Mouse (Mus musculus): Measurements from ENCODE around the gene Izumo2. TPM values are rescaled to one million over a fixed set of nuclear protein-coding genes. Genes with fewer than 3 reads are reported as not detected.
A peak's percentile ranks its signal among the peaks of the same experiment; 100 is the strongest.
"Not testable (repeated sequence)": the region's sequence is repeated elsewhere in the genome, so short reads cannot be mapped to it uniquely, and the experiment has no call there.

Izumo2 gene
- polyA plus RNA-seq, 1 experiment from 2014 or later, result not detected

- ATAC-seq, result no peak
- no peak overlapping the region for H3K9ac ChIP-seq (ENCODE audit: low read length)
- H3K27me3 ChIP-seq (replicated peaks; ENCODE audit: control insufficient read depth, insufficient read depth, low read length), result no peaks in the 10 kb centered on the region
- no peak overlapping the region for H3K4me3 ChIP-seq (ENCODE audit: low read depth, low read length)
- H3K9me3 ChIP-seq (replicated peaks; ENCODE audit: control insufficient read depth, low read length), result no peaks in the 10 kb centered on the region
- no peaks in the 10 kb centered on the region for H3K36me3 ChIP-seq (ENCODE audit: control insufficient read depth, insufficient read depth, low read length)
- H3K4me2 ChIP-seq (ENCODE audit: low read length), result no peak overlapping the region
- H3K27ac ChIP-seq (ENCODE audit: low read depth, low read length), result no peak overlapping the region
- no peak for DNase-seq (ENCODE audit: low spot score)
- H3K4me1 ChIP-seq (ENCODE audit: control insufficient read depth, insufficient read depth, low read length), result no peaks in the 10 kb centered on the region
Measured at GRCm38 (mm10) chr7:44706322-44706721, 2.2 kb upstream of the Izumo2 start.

GRCm38 (mm10) chr7:44707169-44707675 is 1.3 kb upstream of the Izumo2 start:
- 94% methylated on average over 5 of the region's 5 CpGs for WGBS
- DNase-seq (ENCODE audit: low spot score), result no peak

GRCm38 (mm10) chr7:44708093-44708492 is 449 bp upstream of the Izumo2 start:
- not testable (repeated sequence) for H3K9me3 ChIP-seq (replicated peaks; ENCODE audit: control insufficient read depth, low read length); H3K27me3 ChIP-seq (replicated peaks; ENCODE audit: control insufficient read depth, insufficient read depth, low read length); DNase-seq (ENCODE audit: low spot score); H3K4me2 ChIP-seq (ENCODE audit: low read length); H3K27ac ChIP-seq (ENCODE audit: low read depth, low read length); H3K4me3 ChIP-seq (ENCODE audit: low read depth, low read length); H3K36me3 ChIP-seq (ENCODE audit: control insufficient read depth, insufficient read depth, low read length); ATAC-seq; H3K9ac ChIP-seq (ENCODE audit: low read length); H3K4me1 ChIP-seq (ENCODE audit: control insufficient read depth, insufficient read depth, low read length)
- 81% methylated on average over 6 of the region's 6 CpGs for WGBS

More at GRCm38 (mm10) chr7:44707169-44707675, 1.3 kb upstream of the Izumo2 start:
- H3K36me3 ChIP-seq (ENCODE audit: control insufficient read depth, insufficient read depth, low read length), result no peaks in the 10 kb centered on the region
- H3K27me3 ChIP-seq (replicated peaks; ENCODE audit: control insufficient read depth, insufficient read depth, low read length), result no peaks in the 10 kb centered on the region
- no peak overlapping the region for H3K4me2 ChIP-seq (ENCODE audit: low read length)
- no peak overlapping the region for H3K9ac ChIP-seq (ENCODE audit: low read length)
- no peak for ATAC-seq
- no peaks in the 10 kb centered on the region for H3K9me3 ChIP-seq (replicated peaks; ENCODE audit: control insufficient read depth, low read length)
- H3K4me1 ChIP-seq (ENCODE audit: control insufficient read depth, insufficient read depth, low read length), result no peaks in the 10 kb centered on the region
- H3K4me3 ChIP-seq (ENCODE audit: low read depth, low read length), result no peak overlapping the region
- H3K27ac ChIP-seq (ENCODE audit: low read depth, low read length), result no peak overlapping the region

DNA sequence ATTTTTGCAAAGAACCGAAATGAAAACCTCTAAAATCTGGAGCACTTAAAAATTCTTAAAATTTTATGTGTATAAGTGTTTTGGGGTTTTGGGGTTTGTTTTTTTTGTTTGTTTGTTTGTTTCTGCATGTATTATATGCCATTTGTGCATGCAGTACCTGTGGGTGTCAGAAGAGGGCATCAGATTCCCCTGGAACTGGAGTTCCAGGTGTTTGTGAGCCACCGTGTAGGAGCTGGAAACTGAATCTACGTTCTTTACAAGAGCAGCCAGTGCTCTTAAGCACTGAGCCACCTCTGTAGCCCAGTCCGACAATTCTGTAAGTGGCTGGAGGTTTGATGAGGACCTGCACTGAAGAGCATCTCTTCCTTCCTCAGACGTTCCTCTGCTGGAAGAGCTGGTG is 1.3 kb downstream of the Izumo2 start:
- 82% methylated on average over 5 of the region's 5 CpGs for WGBS

GRCm38 (mm10) chr7:44722058-44722457 is 13.5 kb downstream of the Izumo2 start:
- ATAC-seq (no peak), DNase-seq (ENCODE audit: low spot score) (no peak)
- Histone ChIP-seq H3K4me3 (ENCODE audit: low read depth, low read length) (no peak overlapping the region), H3K9me3 (replicated peaks; ENCODE audit: control insufficient read depth, low read length) (no peaks in the 10 kb centered on the region), H3K9ac (ENCODE audit: low read length) (no peak overlapping the region), H3K36me3 (ENCODE audit: control insufficient read depth, insufficient read depth, low read length) (no peaks in the 10 kb centered on the region), H3K4me1 (ENCODE audit: control insufficient read depth, insufficient read depth, low read length) (no peaks in the 10 kb centered on the region), H3K27me3 (replicated peaks; ENCODE audit: control insufficient read depth, insufficient read depth, low read length) (no peaks in the 10 kb centered on the region), H3K27ac (ENCODE audit: low read depth, low read length) (no peak overlapping the region), H3K4me2 (ENCODE audit: low read length) (no peak overlapping the region)
- 84% methylated on average over 5 of the region's 5 CpGs for WGBS

More for the DNA sequence above, 1.3 kb downstream of the Izumo2 start:
- Histone ChIP-seq H3K4me1 (ENCODE audit: control insufficient read depth, insufficient read depth, low read length) (no peaks in the 10 kb centered on the region), H3K9me3 (replicated peaks; ENCODE audit: control insufficient read depth, low read length) (no peaks in the 10 kb centered on the region), H3K4me2 (ENCODE audit: low read length) (no peak overlapping the region), H3K36me3 (ENCODE audit: control insufficient read depth, insufficient read depth, low read length) (no peaks in the 10 kb centered on the region), H3K9ac (ENCODE audit: low read length) (no peak overlapping the region), H3K27me3 (replicated peaks; ENCODE audit: control insufficient read depth, insufficient read depth, low read length) (no peaks in the 10 kb centered on the region), H3K4me3 (ENCODE audit: low read depth, low read length) (no peak overlapping the region), H3K27ac (ENCODE audit: low read depth, low read length) (no peak overlapping the region)
- ATAC-seq (no peak), DNase-seq (ENCODE audit: low spot score) (no peak)

- Histone ChIP-seq H3K27me3 (replicated peaks; ENCODE audit: control insufficient read depth, insufficient read depth, low read length) (no peaks in the 10 kb centered on the region), H3K9ac (ENCODE audit: low read length) (no peak overlapping the region), H3K4me2 (ENCODE audit: low read length) (no peak overlapping the region), H3K9me3 (replicated peaks; ENCODE audit: control insufficient read depth, low read length) (no peaks in the 10 kb centered on the region), H3K4me1 (ENCODE audit: control insufficient read depth, insufficient read depth, low read length) (no peaks in the 10 kb centered on the region), H3K4me3 (ENCODE audit: low read depth, low read length) (no peak overlapping the region), H3K36me3 (ENCODE audit: control insufficient read depth, insufficient read depth, low read length) (no peaks in the 10 kb centered on the region), H3K27ac (ENCODE audit: low read depth, low read length) (no peak overlapping the region)
- ATAC-seq (no peak), DNase-seq (ENCODE audit: low spot score) (peak; percentile 49)
- 22% methylated on average over 7 of the region's 7 CpGs for WGBS
Measured at GRCm38 (mm10) chr7:44724316-44724715, 15.8 kb downstream of the Izumo2 start.

GRCm38 (mm10) chr7:44726343-44726742 is 17.8 kb downstream of the Izumo2 start:
- H3K36me3 ChIP-seq (ENCODE audit: control insufficient read depth, insufficient read depth, low read length), result no peaks in the 10 kb centered on the region
- no peak overlapping the region for H3K4me3 ChIP-seq (ENCODE audit: low read depth, low read length)
- no peak overlapping the region for H3K4me2 ChIP-seq (ENCODE audit: low read length)
- no peaks in the 10 kb centered on the region for H3K27me3 ChIP-seq (replicated peaks; ENCODE audit: control insufficient read depth, insufficient read depth, low read length)
- ATAC-seq (no peak), DNase-seq (ENCODE audit: low spot score) (no peak)
- H3K9me3 ChIP-seq (replicated peaks; ENCODE audit: control insufficient read depth, low read length), result no peaks in the 10 kb centered on the region
- no peak overlapping the region for H3K9ac ChIP-seq (ENCODE audit: low read length)
- no peaks in the 10 kb centered on the region for H3K4me1 ChIP-seq (ENCODE audit: control insufficient read depth, insufficient read depth, low read length)
- H3K27ac ChIP-seq (ENCODE audit: low read depth, low read length), result no peak overlapping the region
- WGBS, result 84% methylated on average over 6 of the region's 6 CpGs

- H3K9ac ChIP-seq (ENCODE audit: low read length), result no peak overlapping the region
- 65% methylated on average over 5 of the region's 5 CpGs for WGBS
Measured at GRCm38 (mm10) chr7:44727151-44727550, 18.6 kb downstream of the Izumo2 start.

DNA sequence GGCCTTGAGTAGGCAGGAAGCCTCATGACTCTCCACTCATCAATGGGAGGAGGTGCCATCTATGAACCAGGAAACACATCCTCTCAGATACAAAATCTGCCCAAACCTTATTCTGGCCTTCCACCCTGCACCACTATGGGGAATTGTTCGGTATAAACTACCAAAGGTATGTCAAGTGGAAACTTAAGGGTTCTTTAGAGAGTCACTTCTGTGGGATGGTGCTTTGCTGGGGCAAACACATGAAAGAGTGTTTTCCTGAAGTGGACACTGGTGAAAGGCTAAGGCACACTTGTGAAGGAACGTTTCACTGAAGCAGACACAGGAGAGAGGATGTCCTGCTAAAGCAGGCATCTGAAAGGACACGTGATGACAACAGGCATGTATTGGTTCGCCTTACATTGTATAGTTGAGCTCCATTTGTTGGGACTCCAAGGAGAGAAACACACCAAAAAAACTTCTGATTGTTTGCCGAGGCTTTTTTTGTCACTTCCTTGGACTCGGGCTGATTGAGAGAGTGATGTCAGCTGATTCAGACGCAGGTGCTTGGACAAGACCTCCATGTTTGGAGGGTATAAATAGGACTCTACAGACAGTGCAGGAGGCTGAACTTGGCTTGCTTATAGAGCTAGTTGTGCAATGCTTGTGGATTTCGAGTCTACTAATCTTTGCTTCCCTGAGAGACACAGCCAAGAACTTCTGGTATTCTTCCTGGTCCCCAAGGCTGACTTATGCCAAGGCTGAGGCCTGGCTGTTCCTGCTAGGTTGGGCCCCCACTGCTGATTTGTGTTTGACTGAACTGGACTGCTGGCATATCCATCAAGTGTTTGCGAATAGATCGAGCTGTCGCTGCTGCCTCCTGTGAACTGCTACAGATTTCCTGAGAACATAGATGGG is 19.8 kb downstream of the Izumo2 start:
- Histone ChIP-seq H3K4me3 (ENCODE audit: low read depth, low read length) (no peak overlapping the region), H3K27ac (ENCODE audit: low read depth, low read length) (no peak overlapping the region), H3K9ac (ENCODE audit: low read length) (no peak overlapping the region), H3K4me1 (ENCODE audit: control insufficient read depth, insufficient read depth, low read length) (no peaks in the 10 kb centered on the region), H3K9me3 (replicated peaks; ENCODE audit: control insufficient read depth, low read length) (no peaks in the 10 kb centered on the region), H3K4me2 (ENCODE audit: low read length) (no peak overlapping the region), H3K36me3 (ENCODE audit: control insufficient read depth, insufficient read depth, low read length) (no peaks in the 10 kb centered on the region), H3K27me3 (replicated peaks; ENCODE audit: control insufficient read depth, insufficient read depth, low read length) (no peaks in the 10 kb centered on the region)
- 85% methylated on average over 11 of the region's 11 CpGs for WGBS
- DNase-seq (ENCODE audit: low spot score), result no peak
- no peak for ATAC-seq

More at GRCm38 (mm10) chr7:44727151-44727550, 18.6 kb downstream of the Izumo2 start:
- no peaks in the 10 kb centered on the region for H3K9me3 ChIP-seq (replicated peaks; ENCODE audit: control insufficient read depth, low read length)
- no peak overlapping the region for H3K4me3 ChIP-seq (ENCODE audit: low read depth, low read length)
- H3K4me2 ChIP-seq (ENCODE audit: low read length), result no peak overlapping the region
- no peaks in the 10 kb centered on the region for H3K27me3 ChIP-seq (replicated peaks; ENCODE audit: control insufficient read depth, insufficient read depth, low read length)
- no peak for ATAC-seq
- H3K36me3 ChIP-seq (ENCODE audit: control insufficient read depth, insufficient read depth, low read length), result no peaks in the 10 kb centered on the region
- DNase-seq (ENCODE audit: low spot score), result no peak
- H3K4me1 ChIP-seq (ENCODE audit: control insufficient read depth, insufficient read depth, low read length), result no peaks in the 10 kb centered on the region
- H3K27ac ChIP-seq (ENCODE audit: low read depth, low read length), result no peak overlapping the region

Measured in forebrain, embryonic 14.5 days (tissue).